Mouse (Mus musculus) olfactory bulb, adult 2 months (tissue): ENCODE data around the gene Ntrk3.

Source experiments
- CTCF ChIP-seq: fragments of 200-500 bp; IDR thresholded peaks from 2 replicates; pipeline ENCODE4 v1.5.1; 2012; ENCODE audit warnings: low read depth, mild to moderate bottlenecking, low read length, moderate library complexity; ENCODE audit not compliant: insufficient read depth
- POLR2A ChIP-seq: fragments of 200-500 bp; IDR thresholded peaks from 2 replicates; pipeline ENCODE4 v1.6.1; 2012; ENCODE audit warnings: mild to moderate bottlenecking, low read depth, low read length, moderate library complexity; ENCODE audit not compliant: insufficient read depth

DNA sequence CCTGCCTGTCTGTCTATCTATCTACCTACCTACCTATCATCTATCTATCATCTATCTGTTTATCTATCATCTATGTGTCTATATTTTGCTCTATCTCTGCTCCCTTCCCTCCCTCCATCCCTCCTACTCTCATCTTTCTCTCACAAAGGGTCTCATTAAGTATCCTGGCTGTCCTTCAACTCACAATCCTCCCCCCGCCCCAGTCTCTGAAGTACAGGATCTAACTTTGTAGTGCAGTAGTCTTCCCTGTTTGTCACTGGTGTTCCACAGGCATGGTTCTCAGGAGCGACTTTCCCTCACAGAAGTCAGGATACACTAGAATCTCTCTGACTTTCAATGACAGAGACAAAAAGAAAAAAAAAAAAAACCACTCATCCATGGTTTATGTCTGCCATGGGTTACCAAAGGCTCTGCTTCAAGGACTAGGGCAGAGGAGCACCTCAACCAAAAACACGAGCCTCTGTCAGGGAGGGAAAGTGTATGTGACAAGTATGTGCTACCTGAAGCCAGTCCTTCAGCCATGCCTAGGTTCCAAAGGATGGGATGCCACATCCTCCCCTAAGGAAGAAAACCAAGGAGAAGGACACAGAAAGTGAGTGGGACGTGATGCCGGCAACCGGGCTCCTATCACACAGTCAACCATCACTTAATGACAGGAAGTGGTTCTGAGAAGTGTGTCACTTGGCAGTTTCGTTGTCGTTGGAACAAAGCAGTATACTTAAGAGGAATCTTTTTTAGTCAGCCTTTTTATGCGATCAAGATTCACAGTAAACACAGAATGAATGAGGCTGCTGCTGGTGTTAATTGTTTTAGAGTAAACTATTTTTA is 16.6 kb downstream of the Ntrk3 start:
- TF ChIP-seq POLR2A (no peak), CTCF (no peak)
